Mouse (Mus musculus): ENCODE data around the gene Zscan20.
"Not testable (repeated sequence)": the region's sequence is repeated elsewhere in the genome, so short reads cannot be mapped to it uniquely, and the experiment has no call there.

Zscan20 gene

GRCm38 (mm10) chr4:128613326-128613725, 3.4 kb upstream of the Zscan20 start:
- DNase-seq (ENCODE audit: low spot score): no peak

GRCm38 (mm10) chr4:128611726-128612125, 1.8 kb upstream of the Zscan20 start:
- DNase-seq (ENCODE audit: low spot score): not testable (repeated sequence)

GRCm38 (mm10) chr4:128610706-128611105, 808 bp upstream of the Zscan20 start:
- DNase-seq (ENCODE audit: low spot score): no peak

GRCm38 (mm10) chr4:128609276-128609924, 498 bp downstream of the Zscan20 start:
- DNase-seq (ENCODE audit: low spot score): no peak

GRCm38 (mm10) chr4:128607661-128608060, 2.2 kb downstream of the Zscan20 start:
- no peak for DNase-seq (ENCODE audit: low spot score)

GRCm38 (mm10) chr4:128606586-128606985, 3.3 kb downstream of the Zscan20 start:
- no peak for DNase-seq (ENCODE audit: low spot score)

- DNase-seq (ENCODE audit: low spot score): no peak
These were observed 11.9 kb downstream of the Zscan20 start for GRCm38 (mm10) chr4:128597801-128598560.

- DNase-seq (ENCODE audit: low spot score): no peak
These were observed 15.8 kb downstream of the Zscan20 start for GRCm38 (mm10) chr4:128594062-128594461.

GRCm38 (mm10) chr4:128593286-128593685, 16.6 kb downstream of the Zscan20 start:
- no peak for DNase-seq (ENCODE audit: low spot score)

GRCm38 (mm10) chr4:128579182-128579581, 30.7 kb downstream of the Zscan20 start:
- no peak for DNase-seq (ENCODE audit: low spot score)

- DNase-seq (ENCODE audit: low spot score): no peak
These were observed 34.1 kb downstream of the Zscan20 start for GRCm38 (mm10) chr4:128575811-128576210.

GRCm38 (mm10) chr4:128560327-128560726, 49.6 kb downstream of the Zscan20 start:
- DNase-seq (ENCODE audit: low spot score): no peak

GRCm38 (mm10) chr4:128554198-128554597, 55.7 kb downstream of the Zscan20 start:
- no peak for DNase-seq (ENCODE audit: low spot score)

GRCm38 (mm10) chr4:128550756-128551155, 59.1 kb downstream of the Zscan20 start:
- no peak for DNase-seq (ENCODE audit: low spot score)

- DNase-seq (ENCODE audit: low spot score): not testable (repeated sequence)
These were observed 65.9 kb downstream of the Zscan20 start for GRCm38 (mm10) chr4:128543956-128544486.

GRCm38 (mm10) chr4:128543378-128543777, 66.5 kb downstream of the Zscan20 start:
- DNase-seq (ENCODE audit: low spot score): no peak

Measured in urinary bladder, postnatal 10 days (tissue).